Comparison of ENCODE assay signal across 28 mouse cellular contexts in genomic region chrX:133673796-133674195, GRCm38 (mm10). TPM values are rescaled to one million over a fixed set of nuclear protein-coding genes. Genes with fewer than 3 reads are reported as not detected.
"Had no signal": no experiment of that assay in that cellular context is flagged by ENCODE, and none has a peak within 500 bp of the region (broad histone marks: within the 10 kb centered on the region; RNA-seq: fewer than 3 reads in every experiment).

No protein-coding gene starts in this region.

- H3K4me2 ChIP-seq: limb, embryonic 12.5 days; limb, embryonic 13.5 days; limb, embryonic 15.5 days; liver, embryonic 11.5 days; liver, embryonic 12.5 days; liver, embryonic 13.5 days; liver, embryonic 15.5 days; lung, embryonic 14.5 days; lung, embryonic 15.5 days; midbrain, embryonic 11.5 days; midbrain, embryonic 12.5 days; midbrain, embryonic 13.5 days; midbrain, embryonic 15.5 days had no signal

- H3K36me3 ChIP-seq: limb, embryonic 10.5 days; limb, embryonic 12.5 days; limb, embryonic 13.5 days; limb, embryonic 15.5 days; liver, embryonic 12.5 days; liver, embryonic 13.5 days; liver, embryonic 15.5 days; lung, embryonic 15.5 days; midbrain, embryonic 10.5 days; midbrain, embryonic 12.5 days; midbrain, embryonic 13.5 days; midbrain, embryonic 15.5 days had no signal

- H3K4me3 ChIP-seq: limb, embryonic 10.5 days; limb, embryonic 12.5 days; limb, embryonic 13.5 days; limb, embryonic 15.5 days; liver, embryonic 12.5 days; liver, embryonic 13.5 days; liver, embryonic 15.5 days; lung, embryonic 15.5 days; megakaryocyte, embryonic 14.5 days; midbrain, embryonic 10.5 days; midbrain, embryonic 12.5 days; midbrain, embryonic 13.5 days; midbrain, embryonic 15.5 days had no signal

- DNase-seq: left cerebral cortex, postnatal 4 days; liver; liver, embryonic 13.5 days; liver, postnatal 0 days; lung, adult 18-20 months; lung, adult 2 months; lung, embryonic 14.5 days; lung, postnatal 10 days; lung, postnatal 14 days; lung, postnatal 36 days; lung, postnatal 4 days; midbrain, embryonic 14.5 days had no signal

- H3K27me3 ChIP-seq: limb, embryonic 15.5 days; liver, embryonic 12.5 days; liver, embryonic 13.5 days; liver, embryonic 15.5 days; lung, embryonic 15.5 days; midbrain, embryonic 15.5 days had no signal

RNA-seq across cellular contexts. Expression of gene Pcdh19, which starts 15.0 kb away (rescaled TPM):
- polyA plus RNA-seq: liver, adult 2 months; macrophage had no signal
